Mouse (Mus musculus): ENCODE results near the gene Prss46.

The Prss46 gene

DNA sequence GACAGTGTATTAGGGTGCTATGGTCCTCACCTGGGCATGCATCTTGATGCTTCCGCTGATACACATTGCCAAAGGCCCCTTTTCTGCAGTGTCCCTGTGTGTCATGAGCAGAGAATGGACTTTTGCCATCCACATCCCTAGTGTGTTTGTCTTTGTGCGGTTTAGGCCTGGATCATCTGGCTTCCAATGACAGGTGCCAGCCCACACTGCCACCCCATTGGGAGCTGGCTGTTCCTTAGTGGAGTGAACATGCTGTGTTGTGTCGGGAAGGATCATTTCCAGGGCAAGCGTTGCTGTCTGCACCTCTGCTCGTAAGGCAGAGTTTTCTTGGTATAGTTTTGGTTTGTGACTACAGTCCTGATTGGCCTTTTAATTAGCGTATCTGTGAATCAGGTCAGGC, 56.9 kb downstream of the Prss46 start:
- no peak for DNase-seq

- no peak for DNase-seq
Observed at GRCm38 (mm10) chr9:110902271-110902670, 58.0 kb downstream of the Prss46 start.

Measured in B cell, adult 2 months (primary cell).